Mouse (Mus musculus) testis, adult 2 months (tissue): ENCODE data around the gene Nup205. TPM values are rescaled to one million over a fixed set of nuclear protein-coding genes. Genes with fewer than 3 reads are reported as not detected.

Experiments
- H3K27ac ChIP-seq: fragments of 200-500 bp; 2 replicates; pipeline ENCODE4 v1.5.1; 2012; ENCODE audit warnings: low read depth, low read length; ENCODE audit not compliant: control insufficient read depth, insufficient read depth
- H3K27me3 ChIP-seq: fragments of 200-500 bp; 2 replicates; pipeline ENCODE4 v1.6.1; 2012; ENCODE audit warnings: mild to moderate bottlenecking, low read length, moderate library complexity; ENCODE audit not compliant: control insufficient read depth, insufficient read depth
- H3K36me3 ChIP-seq: fragments of 200-500 bp; 2 replicates; pipeline ENCODE4 v1.6.1; 2012; ENCODE audit warnings: mild to moderate bottlenecking, low read length; ENCODE audit not compliant: control insufficient read depth, insufficient read depth
- H3K4me1 ChIP-seq: fragments of 200-500 bp; 2 replicates; pipeline ENCODE4 v1.6.1; 2012; ENCODE audit warnings: low read length; ENCODE audit not compliant: control insufficient read depth, insufficient read depth
- H3K4me3 ChIP-seq: fragments of 200-500 bp; 2 replicates; pipeline ENCODE4 v1.5.1; 2012; ENCODE audit warnings: low read depth, mild to moderate bottlenecking, low read length, moderate library complexity, mixed read lengths; ENCODE audit not compliant: control insufficient read depth
- CTCF ChIP-seq: fragments of 200-500 bp; IDR thresholded peaks from 2 replicates; pipeline ENCODE4 v1.5.1; 2012; ENCODE audit warnings: low read depth, mild to moderate bottlenecking, inconsistent platforms, low read length, moderate library complexity; ENCODE audit not compliant: control insufficient read depth, insufficient read depth, insufficient replicate concordance
- POLR2A ChIP-seq: fragments of 200-500 bp; IDR thresholded peaks from 2 replicates; pipeline ENCODE4 v1.6.1; 2012; ENCODE audit warnings: low read depth, mild to moderate bottlenecking, inconsistent platforms, low read length, moderate library complexity; ENCODE audit not compliant: control insufficient read depth
- polyA plus RNA-seq: library from polyadenylated mRNA; depleted of rRNA; stranded (reverse); fragments of >200 nt; gene quantifications from 2 replicates; pipeline ENCODE4 v1.2.3, GENCODE M21; 2012; rRNA removed

Nup205 gene
- polyA plus RNA-seq, 1 experiment: 101 TPM

DNA sequence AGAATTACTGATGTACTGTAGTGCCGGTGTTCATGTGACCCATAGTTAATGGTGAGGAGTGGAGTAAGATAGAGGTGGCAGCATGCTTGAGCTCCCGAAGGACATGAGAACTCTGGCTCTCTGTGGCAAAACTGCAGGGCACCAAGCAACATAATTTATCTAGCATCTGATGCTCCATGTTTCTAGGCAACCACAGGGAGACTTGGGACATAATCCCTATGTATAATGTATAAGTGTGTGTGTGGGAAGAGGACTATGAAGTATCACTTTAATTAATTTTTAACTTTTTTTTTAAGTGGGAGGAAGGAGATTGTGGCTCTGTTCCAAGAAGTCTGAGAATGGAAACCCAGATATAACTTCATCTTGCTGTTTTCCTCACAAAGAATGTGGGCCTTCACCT lies 117.7 kb downstream of the Nup205 start:
- H3K36me3 ChIP-seq: no peaks in the 10 kb centered on the region
- no peaks in the 10 kb centered on the region for H3K27me3 ChIP-seq
- no peak overlapping the region for H3K4me3 ChIP-seq

DNA sequence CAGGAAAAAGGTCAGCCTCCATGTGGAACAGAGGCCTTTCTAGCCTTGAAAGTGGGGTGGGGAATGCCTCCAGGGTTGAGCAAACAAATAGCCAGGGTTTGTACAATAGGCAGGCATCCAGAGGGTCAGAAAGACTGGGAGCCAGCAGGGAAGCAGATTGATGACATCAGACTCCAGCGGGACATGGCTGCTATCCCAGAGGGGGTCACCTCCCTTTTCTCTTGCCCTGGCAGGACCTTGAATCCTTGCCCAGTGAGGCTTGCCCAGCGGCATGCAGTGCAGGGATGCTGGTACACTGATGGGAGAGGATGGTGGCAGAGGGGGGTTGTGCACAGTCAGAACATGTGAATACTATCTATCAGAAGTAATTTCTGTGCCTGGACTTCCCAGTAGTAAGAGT lies 119.8 kb downstream of the Nup205 start:
- TF ChIP-seq CTCF (no peak), POLR2A (no peak)
- Histone ChIP-seq H3K27me3 (no peaks in the 10 kb centered on the region), H3K4me1 (no peaks in the 10 kb centered on the region; the same call in none of the 2 replicates), H3K36me3 (no peaks in the 10 kb centered on the region), H3K27ac (no peak overlapping the region), H3K4me3 (no peak overlapping the region)

More for the DNA sequence above, 117.7 kb downstream of the Nup205 start:
- no peak for TF ChIP-seq POLR2A
- no peak for TF ChIP-seq CTCF
- H3K27ac ChIP-seq: no peak overlapping the region
- H3K4me1 ChIP-seq: peaks cover under 1% of the 10 kb centered on the region

Other genes with a start within 250 kb of the Nup205 start
- gene Slc23a4, start 189.0 kb upstream of the Nup205 start, polyA plus RNA-seq: 0.30 and 0.78 TPM in 2 replicates
- gene Cnot4, start 43.7 kb upstream of the Nup205 start, polyA plus RNA-seq: 56.1 and 60.8 TPM in 2 replicates
- 3.9 and 5.8 TPM in 2 replicates for gene Slc13a4, start 130.7 kb downstream of the Nup205 start, polyA plus RNA-seq
- 0.08 and 0.21 TPM in 2 replicates for gene Fam180a, start 148.7 kb downstream of the Nup205 start, polyA plus RNA-seq